Mouse (Mus musculus): ENCODE measurements around the gene Olfr128. TPM values are rescaled to one million over a fixed set of nuclear protein-coding genes. Genes with fewer than 3 reads are reported as not detected.

Gene Olfr128
- not detected in 2 replicates for polyA plus RNA-seq (2012; rRNA removed)

DNA sequence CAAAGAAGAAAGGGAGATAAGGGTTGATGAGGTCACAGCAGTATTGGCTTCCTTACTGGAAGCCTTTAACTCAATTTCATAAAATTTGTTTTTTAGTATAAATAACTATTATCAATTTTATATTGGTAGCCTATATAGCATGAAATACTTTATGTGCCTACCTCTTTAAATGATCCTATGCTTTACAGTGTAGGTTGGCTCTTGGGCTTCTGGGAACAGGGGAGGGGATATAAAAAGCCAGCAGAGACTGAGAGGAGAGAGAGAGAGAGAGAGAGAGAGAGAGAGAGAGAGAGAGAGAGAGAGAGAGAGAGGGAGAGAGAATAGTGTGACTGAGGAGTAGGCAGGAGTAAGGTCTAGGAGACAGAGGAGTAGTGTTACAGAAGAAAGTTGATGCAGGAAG is at the start of gene Olfr128:
TSS of gene Olfr128 (plus strand) at position 301 of the 400 bp plus-strand sequence.

DNA sequence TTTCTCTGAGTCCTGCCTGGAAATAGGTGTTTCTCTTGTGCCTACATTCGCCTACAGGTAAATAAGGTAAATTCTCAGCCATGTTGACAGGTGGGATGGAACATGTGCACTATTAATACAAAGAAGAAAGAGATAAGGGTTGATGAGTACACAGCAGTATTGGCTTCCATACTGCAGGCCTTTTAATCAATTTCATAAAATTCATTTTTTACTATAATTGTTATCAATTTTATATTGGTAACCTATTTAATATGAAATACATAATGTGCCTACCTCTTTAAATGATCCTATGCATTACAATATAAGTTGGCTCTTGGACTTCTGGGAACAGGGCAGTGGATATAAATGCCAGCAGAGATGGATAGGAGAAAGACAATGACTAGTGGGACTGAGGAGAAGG is 20.2 kb upstream of the Olfr128 start, which contains the start of gene Olfr127:
TSS of gene Olfr127 (plus strand) at position 301 of the 400 bp plus-strand sequence.

DNA sequence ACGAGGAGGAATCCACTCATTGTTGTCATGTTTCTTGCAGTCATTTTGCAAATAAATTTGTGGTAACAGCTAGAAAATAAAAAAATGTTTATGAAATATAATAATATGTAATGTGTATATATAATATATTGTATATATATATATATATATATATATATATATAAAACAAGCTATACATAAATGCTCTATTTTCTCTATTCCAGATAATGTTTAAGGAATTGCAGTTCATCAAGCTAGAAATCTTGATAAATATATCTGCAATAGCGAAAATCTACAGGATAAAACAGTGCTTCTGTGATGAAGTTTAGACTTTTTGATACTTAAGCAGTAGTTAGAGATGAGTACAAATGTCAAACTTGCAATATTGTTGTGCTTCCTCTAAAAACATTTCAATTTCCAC is 32.6 kb downstream of the Olfr128 start, which contains the start of gene Olfr761:
TSS of gene Olfr761 (minus strand) at position 101 of the 400 bp plus-strand sequence.

Other genes with a start within 250 kb of the Olfr128 start
- gene Olfr119, start 224.0 kb upstream of the Olfr128 start, polyA plus RNA-seq (2012; rRNA removed) = not detected in 2 replicates
- gene Olfr120, start 198.7 kb upstream of the Olfr128 start, polyA plus RNA-seq (2012; rRNA removed) = not detected in 2 replicates
- gene Olfr121, start 171.7 kb upstream of the Olfr128 start, polyA plus RNA-seq (2012; rRNA removed) = not detected in 2 replicates
- not detected in 2 replicates for gene Olfr122, start 151.9 kb upstream of the Olfr128 start, polyA plus RNA-seq (2012; rRNA removed)
- not detected in 2 replicates for gene Olfr123, start 127.0 kb upstream of the Olfr128 start, polyA plus RNA-seq (2012; rRNA removed)
- gene Olfr124, start 120.7 kb upstream of the Olfr128 start, polyA plus RNA-seq (2012; rRNA removed) = not detected in 2 replicates
- gene Olfr125, start 87.6 kb upstream of the Olfr128 start, polyA plus RNA-seq (2012; rRNA removed) = not detected in 2 replicates
- not detected in 2 replicates for gene Olfr126, start 73.1 kb upstream of the Olfr128 start, polyA plus RNA-seq (2012; rRNA removed)
- gene Olfr127, start 20.1 kb upstream of the Olfr128 start, polyA plus RNA-seq (2012; rRNA removed) = not detected in 2 replicates
- not detected in 2 replicates for gene Olfr761, start 32.5 kb downstream of the Olfr128 start, polyA plus RNA-seq (2012; rRNA removed)
- gene Olfr129, start 139.5 kb downstream of the Olfr128 start, polyA plus RNA-seq (2012; rRNA removed) = not detected in 2 replicates
- gene Olfr130, start 143.4 kb downstream of the Olfr128 start, polyA plus RNA-seq (2012; rRNA removed) = not detected in 2 replicates
- not detected in 2 replicates for gene Olfr131, start 168.1 kb downstream of the Olfr128 start, polyA plus RNA-seq (2012; rRNA removed)
- gene Olfr132, start 214.0 kb downstream of the Olfr128 start, polyA plus RNA-seq (2012; rRNA removed) = not detected in 2 replicates
- gene Olfr133, start 224.7 kb downstream of the Olfr128 start, polyA plus RNA-seq (2012; rRNA removed) = not detected in 2 replicates